Mouse (Mus musculus): ENCODE measurements around the gene Gpank1. TPM values are rescaled to one million over a fixed set of nuclear protein-coding genes. Genes with fewer than 3 reads are reported as not detected.

The Gpank1 gene
- polyA plus RNA-seq, 1 experiment from 2014 or later, result 10.0 TPM

- Histone ChIP-seq H3K27me3 (ENCODE audit: control insufficient read depth, insufficient read depth, low read length) (no peaks in the 10 kb centered on the region), H3K27ac (replicated peaks in 1 of 2; ENCODE audit: control insufficient read depth in 1 of 2, insufficient read depth in 1 of 2, low read depth in 2 of 2, low read length in 2 of 2) (no peak overlapping the region), H3K36me3 (ENCODE audit: control insufficient read depth, insufficient read depth, low read length) (peaks cover 99% of the 10 kb centered on the region), H3K4me1 (ENCODE audit: control insufficient read depth in 2 of 2, insufficient read depth in 2 of 2, low read length in 2 of 2) (no peaks in the 10 kb centered on the region), H3K4me2 (ENCODE audit: low read length) (no peak overlapping the region), H3K9me3 (ENCODE audit: control insufficient read depth, low read length) (0 out of 2 replicates have a peak, but pooled peaks cover 2% of the 10 kb centered on the region), H3K4me3 (ENCODE audit: control insufficient read depth in 1 of 2, insufficient read depth in 1 of 2, low read depth in 1 of 2, low read length in 2 of 2) (no peak overlapping the region), H3K9ac (ENCODE audit: low read length) (no peak overlapping the region)
- ATAC-seq (ENCODE audit: insufficient number of reproducible peaks, insufficient read depth, low FRiP score, low read depth), result no peak
- WGBS, result 61% methylated on average over 3 of the region's 3 CpGs
Observed at GRCm38 (mm10) chr17:35147348-35147747, 26.1 kb downstream of the Gpank1 start.

DNA sequence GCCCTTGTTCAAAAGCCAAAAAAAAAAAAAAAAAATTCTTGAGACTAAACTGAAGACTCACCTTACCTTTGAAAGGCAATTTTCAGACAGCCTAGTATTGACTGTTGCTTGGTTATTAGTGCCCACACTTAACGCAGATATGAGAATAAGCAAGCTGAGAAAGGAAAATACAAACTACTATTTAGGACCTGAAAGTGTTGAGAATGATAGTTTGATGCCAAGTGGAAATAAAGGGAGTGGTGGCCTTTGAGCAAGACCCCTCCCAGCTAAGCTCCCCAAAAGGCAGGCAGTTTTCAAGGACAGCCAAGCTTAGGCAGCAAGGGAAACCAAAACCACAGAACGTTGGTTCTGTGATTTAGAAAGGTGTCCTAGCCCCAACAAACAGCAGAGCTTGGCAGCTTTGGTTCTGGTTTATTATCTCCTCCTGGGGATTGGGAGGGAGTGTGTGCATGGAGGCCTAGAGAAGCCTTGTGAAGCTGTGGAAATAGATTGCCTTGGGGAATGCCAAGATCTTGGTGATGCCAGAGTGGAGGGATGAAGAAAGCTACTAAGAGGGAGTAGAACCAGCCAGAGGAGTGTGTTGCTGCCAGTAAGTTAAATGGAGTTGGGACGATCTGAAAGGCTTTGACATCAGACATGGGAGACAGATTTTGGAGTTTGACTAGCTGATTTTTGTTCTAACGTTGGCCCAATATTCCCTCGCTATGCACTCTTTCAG lies 26.8 kb downstream of the Gpank1 start:
- Histone ChIP-seq H3K27ac (replicated peaks in 1 of 2; ENCODE audit: control insufficient read depth in 1 of 2, insufficient read depth in 1 of 2, low read depth in 2 of 2, low read length in 2 of 2) (no peak overlapping the region), H3K4me3 (ENCODE audit: control insufficient read depth in 1 of 2, insufficient read depth in 1 of 2, low read depth in 1 of 2, low read length in 2 of 2) (no peak overlapping the region)
- WGBS, result 74% methylated on average over 5 of the region's 5 CpGs

GRCm38 (mm10) chr17:35152121-35152520 lies 30.9 kb downstream of the Gpank1 start:
- Histone ChIP-seq H3K4me2 (ENCODE audit: low read length) (no peak overlapping the region), H3K36me3 (ENCODE audit: control insufficient read depth, insufficient read depth, low read length) (peaks cover 99% of the 10 kb centered on the region), H3K4me1 (ENCODE audit: control insufficient read depth in 2 of 2, insufficient read depth in 2 of 2, low read length in 2 of 2) (no peaks in the 10 kb centered on the region), H3K9me3 (ENCODE audit: control insufficient read depth, low read length) (no peaks in the 10 kb centered on the region), H3K27me3 (ENCODE audit: control insufficient read depth, insufficient read depth, low read length) (no peaks in the 10 kb centered on the region), H3K9ac (ENCODE audit: low read length) (no peak overlapping the region), H3K27ac (replicated peaks in 1 of 2; ENCODE audit: control insufficient read depth in 1 of 2, insufficient read depth in 1 of 2, low read depth in 2 of 2, low read length in 2 of 2) (no peak overlapping the region), H3K4me3 (ENCODE audit: control insufficient read depth in 1 of 2, insufficient read depth in 1 of 2, low read depth in 1 of 2, low read length in 2 of 2) (no peak overlapping the region)
- ATAC-seq (ENCODE audit: insufficient number of reproducible peaks, insufficient read depth, low FRiP score, low read depth), result no peak
- 98% methylated on average over 4 of the region's 4 CpGs for whole genome bisulfite sequencing

More for the DNA sequence above, 26.8 kb downstream of the Gpank1 start:
- ATAC-seq (ENCODE audit: insufficient number of reproducible peaks, insufficient read depth, low FRiP score, low read depth), result no peak
- Histone ChIP-seq H3K9ac (ENCODE audit: low read length) (no peak overlapping the region), H3K4me2 (ENCODE audit: low read length) (no peak overlapping the region), H3K27me3 (ENCODE audit: control insufficient read depth, insufficient read depth, low read length) (no peaks in the 10 kb centered on the region), H3K9me3 (ENCODE audit: control insufficient read depth, low read length) (0 out of 2 replicates have a peak, but pooled peaks cover 2% of the 10 kb centered on the region), H3K4me1 (ENCODE audit: control insufficient read depth in 2 of 2, insufficient read depth in 2 of 2, low read length in 2 of 2) (no peaks in the 10 kb centered on the region), H3K36me3 (ENCODE audit: control insufficient read depth, insufficient read depth, low read length) (peaks cover 99% of the 10 kb centered on the region)

DNA sequence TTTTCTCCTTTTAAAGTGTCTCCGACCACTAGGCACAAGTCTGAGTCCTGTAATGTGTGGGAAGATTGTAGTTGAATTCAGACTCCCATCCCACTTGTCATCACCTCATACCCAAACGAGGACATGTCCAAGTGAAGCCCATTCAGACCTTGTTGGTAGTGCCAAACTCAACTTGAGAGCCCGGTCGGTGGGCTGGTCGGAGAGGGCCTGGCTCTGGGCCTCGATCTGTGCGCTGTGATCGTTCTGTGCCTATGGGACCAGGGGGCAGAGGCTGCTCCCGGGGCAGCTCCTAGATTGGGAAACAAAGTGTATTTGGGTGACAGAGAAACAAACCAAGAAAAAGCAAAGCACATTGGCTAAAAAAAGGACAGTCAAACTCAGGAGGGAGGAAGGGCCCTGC lies 31.8 kb downstream of the Gpank1 start:
- ATAC-seq (ENCODE audit: insufficient number of reproducible peaks, insufficient read depth, low FRiP score, low read depth), result no peak

GRCm38 (mm10) chr17:35153931-35154330 lies 32.7 kb downstream of the Gpank1 start:
- Histone ChIP-seq H3K4me3 (ENCODE audit: control insufficient read depth in 1 of 2, insufficient read depth in 1 of 2, low read depth in 1 of 2, low read length in 2 of 2) (no peak overlapping the region), H3K4me2 (ENCODE audit: low read length) (no peak overlapping the region), H3K4me1 (ENCODE audit: control insufficient read depth in 2 of 2, insufficient read depth in 2 of 2, low read length in 2 of 2) (no peaks in the 10 kb centered on the region), H3K9me3 (ENCODE audit: control insufficient read depth, low read length) (no peaks in the 10 kb centered on the region), H3K9ac (ENCODE audit: low read length) (no peak overlapping the region), H3K36me3 (ENCODE audit: control insufficient read depth, insufficient read depth, low read length) (peaks cover 99% of the 10 kb centered on the region), H3K27ac (replicated peaks in 1 of 2; ENCODE audit: control insufficient read depth in 1 of 2, insufficient read depth in 1 of 2, low read depth in 2 of 2, low read length in 2 of 2) (no peak overlapping the region), H3K27me3 (ENCODE audit: control insufficient read depth, insufficient read depth, low read length) (no peaks in the 10 kb centered on the region)
- no peak for ATAC-seq (ENCODE audit: insufficient number of reproducible peaks, insufficient read depth, low FRiP score, low read depth)
- WGBS, result 83% methylated on average over 4 of the region's 4 CpGs

More for the DNA sequence above, 31.8 kb downstream of the Gpank1 start:
- Histone ChIP-seq H3K27me3 (ENCODE audit: control insufficient read depth, insufficient read depth, low read length) (no peaks in the 10 kb centered on the region), H3K27ac (replicated peaks in 1 of 2; ENCODE audit: control insufficient read depth in 1 of 2, insufficient read depth in 1 of 2, low read depth in 2 of 2, low read length in 2 of 2) (no peak overlapping the region), H3K4me2 (ENCODE audit: low read length) (no peak overlapping the region), H3K9ac (ENCODE audit: low read length) (no peak overlapping the region), H3K4me3 (ENCODE audit: control insufficient read depth in 1 of 2, insufficient read depth in 1 of 2, low read depth in 1 of 2, low read length in 2 of 2) (no peak overlapping the region), H3K4me1 (ENCODE audit: control insufficient read depth in 2 of 2, insufficient read depth in 2 of 2, low read length in 2 of 2) (no peaks in the 10 kb centered on the region), H3K9me3 (ENCODE audit: control insufficient read depth, low read length) (no peaks in the 10 kb centered on the region), H3K36me3 (ENCODE audit: control insufficient read depth, insufficient read depth, low read length) (peaks cover 99% of the 10 kb centered on the region)
- WGBS, result 63% methylated on average over 9 of the region's 9 CpGs

GRCm38 (mm10) chr17:35154616-35155015 lies 33.4 kb downstream of the Gpank1 start:
- no peaks in the 10 kb centered on the region for H3K4me1 ChIP-seq (ENCODE audit: control insufficient read depth in 2 of 2, insufficient read depth in 2 of 2, low read length in 2 of 2)
- H3K4me2 ChIP-seq (ENCODE audit: low read length), result no peak overlapping the region
- H3K36me3 ChIP-seq (ENCODE audit: control insufficient read depth, insufficient read depth, low read length), result peaks cover 99% of the 10 kb centered on the region
- H3K9ac ChIP-seq (ENCODE audit: low read length), result no peak overlapping the region
- WGBS, result 83% methylated on average over 7 of the region's 7 CpGs
- H3K9me3 ChIP-seq (ENCODE audit: control insufficient read depth, low read length), result no peaks in the 10 kb centered on the region
- no peaks in the 10 kb centered on the region for H3K27me3 ChIP-seq (ENCODE audit: control insufficient read depth, insufficient read depth, low read length)
- no peak overlapping the region for H3K27ac ChIP-seq (replicated peaks in 1 of 2; ENCODE audit: control insufficient read depth in 1 of 2, insufficient read depth in 1 of 2, low read depth in 2 of 2, low read length in 2 of 2)
- ATAC-seq (ENCODE audit: insufficient number of reproducible peaks, insufficient read depth, low FRiP score, low read depth), result no peak
- H3K4me3 ChIP-seq (ENCODE audit: control insufficient read depth in 1 of 2, insufficient read depth in 1 of 2, low read depth in 1 of 2, low read length in 2 of 2), result no peak overlapping the region

DNA sequence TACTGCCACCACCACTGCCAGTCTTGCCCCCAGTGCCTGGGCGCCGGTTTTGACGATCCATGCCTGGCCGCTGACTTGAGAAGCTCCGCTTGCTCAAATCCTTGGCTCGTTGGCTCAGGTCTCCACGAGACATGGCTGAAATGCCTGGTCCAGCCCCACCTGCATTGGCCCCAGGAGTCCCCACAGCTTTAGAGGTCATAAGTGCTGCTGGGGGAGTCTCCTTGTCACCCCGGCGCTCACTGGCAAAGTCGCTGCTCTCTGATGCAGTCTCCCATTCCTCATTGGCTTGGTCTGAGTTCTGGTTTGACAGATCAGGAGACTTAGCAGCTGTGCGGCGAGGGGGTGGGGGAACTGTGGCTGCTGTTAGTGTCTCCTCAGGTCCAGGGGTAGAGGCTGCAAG lies 34.2 kb downstream of the Gpank1 start:
- Histone ChIP-seq H3K9ac (ENCODE audit: low read length) (no peak overlapping the region), H3K36me3 (ENCODE audit: control insufficient read depth, insufficient read depth, low read length) (peaks cover 99% of the 10 kb centered on the region), H3K4me2 (ENCODE audit: low read length) (no peak overlapping the region), H3K4me1 (ENCODE audit: control insufficient read depth in 2 of 2, insufficient read depth in 2 of 2, low read length in 2 of 2) (no peaks in the 10 kb centered on the region), H3K27me3 (ENCODE audit: control insufficient read depth, insufficient read depth, low read length) (no peaks in the 10 kb centered on the region), H3K27ac (replicated peaks in 1 of 2; ENCODE audit: control insufficient read depth in 1 of 2, insufficient read depth in 1 of 2, low read depth in 2 of 2, low read length in 2 of 2) (no peak overlapping the region), H3K4me3 (ENCODE audit: control insufficient read depth in 1 of 2, insufficient read depth in 1 of 2, low read depth in 1 of 2, low read length in 2 of 2) (no peak overlapping the region), H3K9me3 (ENCODE audit: control insufficient read depth, low read length) (no peaks in the 10 kb centered on the region)
- ATAC-seq (ENCODE audit: insufficient number of reproducible peaks, insufficient read depth, low FRiP score, low read depth), result no peak
- WGBS, result 87% methylated on average over 12 of the region's 12 CpGs

Data from heart, embryonic 14.5 days (tissue).